Comparison of ENCODE assay signal across 8 mouse cellular contexts in genomic region chr11:97883542-97883917, GRCm38 (mm10). TPM values are rescaled to one million over a fixed set of nuclear protein-coding genes. Genes with fewer than 3 reads are reported as not detected.
DNase-seq lines count a peak whose midpoint lies in the region; ATAC-seq and TF ChIP-seq lines count a peak whose summit lies in the region.

No protein-coding gene starts in this region.

- TF ChIP-seq EP300 in ES-Bruce4 (IDR thresholded peaks at IDR 0.05; ENCODE audit: insufficient read depth, low read depth, low read length): no peak

- no peaks in the 10 kb centered on the region for H3K4me1 ChIP-seq in ES-Bruce4 (ENCODE audit: control insufficient read depth, insufficient read depth, low read length)
- H3K4me1 ChIP-seq in forebrain, embryonic 14.5 days (ENCODE audit: control insufficient read depth, insufficient read depth, low read length): no peaks in the 10 kb centered on the region
- H3K4me1 ChIP-seq in neural tube, embryonic 13.5 days (replicated peaks): 0 out of 2 replicates have a peak, but pooled peaks cover 5% of the 10 kb centered on the region

- H3K9me3 ChIP-seq in ES-Bruce4 (replicated peaks; ENCODE audit: control insufficient read depth, insufficient read depth, low read length, poor library complexity, severe bottlenecking): no peaks in the 10 kb centered on the region
- no peaks in the 10 kb centered on the region for H3K9me3 ChIP-seq in forebrain, embryonic 14.5 days (replicated peaks; ENCODE audit: control insufficient read depth, low read length)
- H3K9me3 ChIP-seq in neural tube, embryonic 13.5 days: no peaks in the 10 kb centered on the region

- peak; percentile 85 for DNase-seq in c-Kit-positive CD71-positive TER-119-positive erythroid progenitor cells, embryonic 14.5 days (ENCODE audit: low spot score)
- peak; percentile 57 for DNase-seq in forebrain, embryonic 14.5 days (ENCODE audit: low spot score)
- peak; percentile 34 for DNase-seq in heart, postnatal 25 days (ENCODE audit: low spot score)
- DNase-seq in layer of hippocampus, adult 11-12 months (ENCODE audit: low spot score): peak; percentile 73
- DNase-seq in lung, adult 18-20 months: peak; percentile 80 to 81
- peak; percentile 87 for DNase-seq in testis, postnatal 10 days (ENCODE audit: low spot score)

- peak overlapping the region; percentile 91 for H3K9ac ChIP-seq in ES-Bruce4 (ENCODE audit: low read depth, poor library complexity, severe bottlenecking)
- peak overlapping the region; percentile 58 for H3K9ac ChIP-seq in forebrain, embryonic 14.5 days (ENCODE audit: low read length)
- H3K9ac ChIP-seq in neural tube, embryonic 13.5 days: peak overlapping the region; percentile 65

- H3K4me2 ChIP-seq in forebrain, embryonic 14.5 days (ENCODE audit: low read length): peak overlapping the region; percentile 52
- peak overlapping the region; percentile 62 for H3K4me2 ChIP-seq in neural tube, embryonic 13.5 days

- peak overlapping the region; percentile 97 for H3K27ac ChIP-seq in ES-Bruce4 (ENCODE audit: insufficient read depth, low read length)
- peak overlapping the region; percentile 60; the same call in 1 of the 2 replicates for H3K27ac ChIP-seq in forebrain, embryonic 14.5 days (ENCODE audit: low read depth, low read length)
- H3K27ac ChIP-seq in neural tube, embryonic 13.5 days (replicated peaks): peak overlapping the region; percentile 85

- H3K4me3 ChIP-seq in ES-Bruce4 (ENCODE audit: low read depth, low read length): peak overlapping the region; percentile 95
- H3K4me3 ChIP-seq in forebrain, embryonic 14.5 days (ENCODE audit: low read depth, low read length): peak overlapping the region; percentile 55
- H3K4me3 ChIP-seq in neural tube, embryonic 13.5 days: peak overlapping the region; percentile 59

- intact Hi-C loops in heart, postnatal 25 days (cut with DNase I): loop anchor here (5.0 kb wide), 1 partner anchor 41 kb away; the partner anchor contains the start of gene B230217C12Rik

- no peaks in the 10 kb centered on the region for H3K27me3 ChIP-seq in ES-Bruce4 (ENCODE audit: control insufficient read depth, insufficient read depth, low read length, poor library complexity, severe bottlenecking)
- no peaks in the 10 kb centered on the region for H3K27me3 ChIP-seq in forebrain, embryonic 14.5 days (replicated peaks; ENCODE audit: control insufficient read depth, insufficient read depth, low read length)
- no peaks in the 10 kb centered on the region for H3K27me3 ChIP-seq in neural tube, embryonic 13.5 days

- peak; percentile 46 for TF ChIP-seq POLR2A in ES-Bruce4 (IDR thresholded peaks at IDR 0.05; ENCODE audit: insufficient read depth, low read length)

- peak; percentile 54 for ATAC-seq in forebrain, embryonic 14.5 days
- peak; percentile 59 for ATAC-seq in neural tube, embryonic 13.5 days (ENCODE audit: low read depth)

- WGBS in forebrain, embryonic 14.5 days: 3% methylated on average over 26 of the region's 26 CpGs
- 4% methylated on average over 26 of the region's 26 CpGs for WGBS in neural tube, embryonic 13.5 days

- TF ChIP-seq CTCF in ES-Bruce4 (IDR thresholded peaks at IDR 0.05; ENCODE audit: low read depth, low read length): no peak

- H3K36me3 ChIP-seq in ES-Bruce4 (ENCODE audit: control insufficient read depth, insufficient read depth, low read length, poor library complexity, severe bottlenecking): no peaks in the 10 kb centered on the region
- no peaks in the 10 kb centered on the region for H3K36me3 ChIP-seq in forebrain, embryonic 14.5 days (ENCODE audit: control insufficient read depth, insufficient read depth, low read length)
- H3K36me3 ChIP-seq in neural tube, embryonic 13.5 days: no peaks in the 10 kb centered on the region

RNA-seq across cellular contexts. Expression of gene Fbxo47, which starts 0.4 kb away (rescaled TPM):
- 2.5 and 2.8 TPM in 2 replicates for polyA plus RNA-seq in ES-Bruce4 (2011; ENCODE audit: insufficient read depth, insufficient read length, low read depth, missing spikeins)
- 0.40 and 0.65 TPM in 2 replicates for polyA plus RNA-seq in forebrain, embryonic 14.5 days (2014; fragmentation: Nextera tagmentation; extraction: Ambion mirVana)
- under 1 TPM in 1 of 2 experiments, not detected in 1; 0.11 TPM for total RNA-seq in heart, postnatal 25 days (2021)
- polyA plus RNA-seq in neural tube, embryonic 13.5 days (2015; fragmentation: Nextera tagmentation; extraction: Ambion mirVana): 0.52 and 0.53 TPM in 2 replicates

RNA-seq across cellular contexts. Expression of gene B230217C12Rik, which starts 43.0 kb away (rescaled TPM):
- polyA plus RNA-seq in ES-Bruce4 (2011; ENCODE audit: insufficient read depth, insufficient read length, low read depth, missing spikeins): 2.8 and 3.4 TPM in 2 replicates
- polyA plus RNA-seq in forebrain, embryonic 14.5 days (2014; fragmentation: Nextera tagmentation; extraction: Ambion mirVana): 20.3 and 21.5 TPM in 2 replicates
- under 1 TPM; 0.83 to 0.87 TPM for total RNA-seq in heart, postnatal 25 days (2021)
- 31.0 and 32.3 TPM in 2 replicates for polyA plus RNA-seq in neural tube, embryonic 13.5 days (2015; fragmentation: Nextera tagmentation; extraction: Ambion mirVana)

Comparison
In these comparisons a context has a peak if more than half of its experiments do, and no peak if none do; other contexts are left out.
1. Peak in every context shown above with its lines: DNase-seq, ATAC-seq, H3K4me3 ChIP-seq and H3K27ac ChIP-seq.
2. DNase-seq: peak in every context shown above with its lines; median percentile 87 in testis, postnatal 10 days; 85 in c-Kit-positive CD71-positive TER-119-positive erythroid progenitor cells, embryonic 14.5 days; 80 in lung, adult 18-20 months; 73 in layer of hippocampus, adult 11-12 months; 57 in forebrain, embryonic 14.5 days; 34 in heart, postnatal 25 days.